In the genomic region with DNA sequence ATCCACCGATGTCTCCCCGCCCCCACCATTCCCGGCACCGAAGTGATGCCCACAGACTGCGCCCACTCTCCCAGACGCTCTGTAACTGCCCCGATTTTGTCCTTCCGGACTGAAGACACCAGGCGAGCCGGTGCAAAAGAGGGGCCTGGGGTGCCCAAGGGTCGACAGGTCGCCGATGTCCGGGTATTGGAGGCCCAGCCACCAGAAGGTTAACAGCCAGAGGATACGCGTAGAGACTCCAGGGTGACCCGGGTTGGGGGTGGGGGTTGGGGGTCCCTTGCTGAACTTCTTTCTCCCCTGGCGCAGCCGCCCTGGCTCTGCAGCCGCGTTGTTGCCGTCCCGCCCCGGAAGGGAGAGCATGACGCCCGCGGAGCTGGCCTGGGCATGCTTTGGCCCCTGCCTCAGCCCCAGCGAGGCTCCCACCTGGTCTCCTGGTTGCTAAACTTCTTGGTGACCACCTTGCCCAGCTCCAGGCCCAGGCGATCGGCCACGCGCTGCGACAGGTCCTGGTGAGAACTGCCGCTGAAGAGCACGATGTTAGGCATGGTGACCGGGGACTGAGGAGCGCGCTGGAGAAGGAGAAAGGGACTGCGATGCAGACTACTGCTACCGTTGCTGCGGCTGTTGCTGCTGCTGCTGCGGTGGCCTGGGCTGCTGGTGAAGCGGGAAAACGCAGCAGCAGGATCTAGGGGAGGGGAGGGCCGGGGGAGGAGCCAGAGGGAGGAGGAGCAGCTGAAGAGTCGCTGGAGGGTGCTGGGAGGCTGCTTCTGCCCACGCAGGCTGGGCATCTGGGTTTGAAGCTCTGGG, we compare ENCODE assay signal across 8 mouse cellular contexts. TPM values are rescaled to one million over a fixed set of nuclear protein-coding genes. Genes with fewer than 3 reads are reported as not detected.
DNase-seq lines count a peak whose midpoint lies in the region; ATAC-seq and TF ChIP-seq lines count a peak whose summit lies in the region.

A gene (minus strand): TSS at position 703 of the 807 bp plus-strand sequence.

- peak within 1 kb of the TSS; percentile 27 for H3ac ChIP-seq in myocyte (ENCODE audit: control insufficient read depth, insufficient read length)

- H3K36me3 ChIP-seq in heart, embryonic 10.5 days = no peaks in the 10 kb centered on the region
- H3K36me3 ChIP-seq in kidney, embryonic 15.5 days = no peaks in the 10 kb centered on the region
- no peaks in the 10 kb centered on the region for H3K36me3 ChIP-seq in liver, embryonic 11.5 days (ENCODE audit: control insufficient read depth, insufficient read depth, low read length)
- H3K36me3 ChIP-seq in myocyte (ENCODE audit: control insufficient read depth, insufficient read depth) = no peaks in the 10 kb centered on the region

- H3K27ac ChIP-seq in embryonic fibroblast, embryonic 13.5 days (ENCODE audit: insufficient read depth, low read length) = peak within 1 kb of the TSS; percentile 82
- H3K27ac ChIP-seq in heart, embryonic 10.5 days = peak within 1 kb of the TSS; percentile 88
- H3K27ac ChIP-seq in kidney, embryonic 15.5 days = peak within 1 kb of the TSS; percentile 84
- H3K27ac ChIP-seq in liver, embryonic 11.5 days (ENCODE audit: low read depth, low read length) = peak within 1 kb of the TSS; percentile 71

- H3K4me2 ChIP-seq in kidney, embryonic 15.5 days = peak within 1 kb of the TSS; percentile 68
- H3K4me2 ChIP-seq in liver, embryonic 11.5 days = peak within 1 kb of the TSS; percentile 64
- H3K4me2 ChIP-seq in myocyte (ENCODE audit: low read depth) = peak within 1 kb of the TSS; percentile 76

- peak within 1 kb of the TSS; percentile 58 for H3K9ac ChIP-seq in kidney, embryonic 15.5 days
- H3K9ac ChIP-seq in liver, embryonic 11.5 days (ENCODE audit: low read depth, low read length) = peak within 1 kb of the TSS; percentile 76

- DNase-seq in A20 (ENCODE audit: low read depth, low spot score) = peak; percentile 63
- peak; percentile 36 to 67 for DNase-seq in adrenal gland, postnatal 36 days
- peak; percentile 86 for DNase-seq in heart, embryonic 10.5 days (ENCODE audit: low spot score)
- DNase-seq in liver, embryonic 11.5 days (ENCODE audit: low spot score) = peak; percentile 56
- DNase-seq in spleen, postnatal 4 days (ENCODE audit: low spot score in 2 of 2) = peak; percentile 29 to 72

- WGBS in heart, embryonic 10.5 days = 21% methylated on average over 46 of the region's 47 CpGs
- WGBS in kidney, embryonic 15.5 days = 19% methylated on average over 46 of the region's 47 CpGs
- 16% methylated on average over 46 of the region's 47 CpGs for WGBS in liver, embryonic 11.5 days

- no peaks in the 10 kb centered on the region for H3K79me2 ChIP-seq in myocyte (ENCODE audit: control insufficient read depth, insufficient read depth)

- no peaks in the 10 kb centered on the region for H3K9me3 ChIP-seq in heart, embryonic 10.5 days
- H3K9me3 ChIP-seq in kidney, embryonic 15.5 days (replicated peaks) = no peaks in the 10 kb centered on the region
- no peaks in the 10 kb centered on the region for H3K9me3 ChIP-seq in liver, embryonic 11.5 days (ENCODE audit: control insufficient read depth, low read length)

- H3K4me1 ChIP-seq in embryonic fibroblast, embryonic 13.5 days (ENCODE audit: control insufficient read depth, insufficient read depth, low read length) = no peaks in the 10 kb centered on the region
- no peaks in the 10 kb centered on the region; the same call in 1 of the 2 replicates for H3K4me1 ChIP-seq in heart, embryonic 10.5 days
- H3K4me1 ChIP-seq in kidney, embryonic 15.5 days = no peaks in the 10 kb centered on the region
- H3K4me1 ChIP-seq in liver, embryonic 11.5 days (replicated peaks; ENCODE audit: control insufficient read depth, insufficient read depth, low read length) = no peaks in the 10 kb centered on the region; the same call in 1 of the 2 replicates

- no peak for TF ChIP-seq CTCF in embryonic fibroblast, embryonic 13.5 days (IDR thresholded peaks at IDR 0.05; ENCODE audit: borderline replicate concordance, insufficient read depth, low read length)

- peaks cover 24% of the 10 kb centered on the region for H3K27me3 ChIP-seq in heart, embryonic 10.5 days (ENCODE audit: insufficient read depth, poor library complexity, severe bottlenecking)
- peaks cover 50% of the 10 kb centered on the region for H3K27me3 ChIP-seq in kidney, embryonic 15.5 days
- H3K27me3 ChIP-seq in liver, embryonic 11.5 days (replicated peaks; ENCODE audit: control insufficient read depth, insufficient read depth, low read length) = peaks cover 5% of the 10 kb centered on the region
- H3K27me3 ChIP-seq in myocyte (ENCODE audit: control insufficient read depth, insufficient read depth, insufficient read length) = no peaks in the 10 kb centered on the region

- peak; percentile 81 for TF ChIP-seq POLR2A in embryonic fibroblast, embryonic 13.5 days (IDR thresholded peaks at IDR 0.05; ENCODE audit: low read depth, low read length)
- peak; percentile 68 for TF ChIP-seq POLR2A in myocyte (IDR thresholded peaks at IDR 0.05; ENCODE audit: insufficient read length, low read depth)

- peak; percentile 96 for ATAC-seq in kidney, embryonic 15.5 days (replicated peaks; ENCODE audit: low FRiP score)
- ATAC-seq in liver, embryonic 11.5 days (replicated peaks; ENCODE audit: low FRiP score) = peak; percentile 91

- H3K4me3 ChIP-seq in embryonic fibroblast, embryonic 13.5 days (ENCODE audit: insufficient read depth, low read length) = peak within 1 kb of the TSS; percentile 78
- peak within 1 kb of the TSS; percentile 67 for H3K4me3 ChIP-seq in heart, embryonic 10.5 days
- H3K4me3 ChIP-seq in kidney, embryonic 15.5 days (replicated peaks) = peak within 1 kb of the TSS; percentile 59
- peak within 1 kb of the TSS; percentile 65 for H3K4me3 ChIP-seq in liver, embryonic 11.5 days (ENCODE audit: low read depth, low read length)
- peak within 1 kb of the TSS; percentile 35 for H3K4me3 ChIP-seq in myocyte

TF ChIP-seq in myocyte, 11 proteins besides CTCF, POLR2A, EP300 and RAD21:
- no peak for TF ChIP-seq POLR2AphosphoS2 (IDR thresholded peaks at IDR 0.05; ENCODE audit: insufficient read length, low read depth)
- TF ChIP-seq REST (IDR thresholded peaks at IDR 0.05; ENCODE audit: insufficient read depth, insufficient read length) = no peak
- TF ChIP-seq MYOG (IDR thresholded peaks at IDR 0.05; ENCODE audit: control insufficient read depth in 1 of 3, insufficient read depth in 1 of 3, insufficient read length in 2 of 3, low read depth in 2 of 3) = no peak
- no peak for TF ChIP-seq MYOD1 (IDR thresholded peaks at IDR 0.05; ENCODE audit: control insufficient read depth in 1 of 3, insufficient read length in 2 of 3, low read depth in 2 of 3)
- TF ChIP-seq CEBPB (IDR thresholded peaks at IDR 0.05; ENCODE audit: insufficient read depth, poor library complexity, severe bottlenecking) = no peak
- no peak for TF ChIP-seq TCF3 (IDR thresholded peaks at IDR 0.05; ENCODE audit: insufficient read length, low read depth)
- no peak for TF ChIP-seq MAX (IDR thresholded peaks at IDR 0.05; ENCODE audit: low read depth)
- no peak for TF ChIP-seq E2F4 (IDR thresholded peaks at IDR 0.05; ENCODE audit: insufficient read depth)
- no peak for TF ChIP-seq SRF (IDR thresholded peaks at IDR 0.05; ENCODE audit: control insufficient read depth, insufficient read length, low read depth)
- TF ChIP-seq TCF12 (IDR thresholded peaks at IDR 0.05; ENCODE audit: insufficient read depth, poor library complexity, severe bottlenecking) = no peak
- TF ChIP-seq USF1 (IDR thresholded peaks at IDR 0.05; ENCODE audit: low read depth) = no peak

RNA-seq across cellular contexts. Expression of the gene that starts here (rescaled TPM):
- 10 to 100 TPM; 22.2 to 29.6 TPM for total RNA-seq in adrenal gland, postnatal 36 days (2021)
- 22.9 and 23.1 TPM in 2 replicates for polyA plus RNA-seq in embryonic fibroblast, embryonic 13.5 days (2011; ENCODE audit: insufficient read length, low read depth, missing spikeins)
- polyA plus RNA-seq in heart, embryonic 10.5 days (2016; fragmentation: Nextera tagmentation; extraction: Ambion mirVana) = 23.8 and 30.4 TPM in 2 replicates
- polyA plus RNA-seq in kidney, embryonic 15.5 days (2015; fragmentation: Nextera tagmentation; extraction: Ambion mirVana) = 30.1 and 33.5 TPM in 2 replicates
- 25.2 and 25.9 TPM in 2 replicates for polyA plus RNA-seq in liver, embryonic 11.5 days (2014; fragmentation: Nextera tagmentation; extraction: Ambion mirVana)
- polyA plus RNA-seq in myocyte (2012; fragmentation: generic; extraction: Trizol) = 2.7 TPM

Comparison
In these comparisons a context has a peak if more than half of its experiments do, and no peak if none do; other contexts are left out.
1. Peak in every context shown above with its lines: DNase-seq, ATAC-seq, H3K4me3 ChIP-seq and H3K27ac ChIP-seq.